Mouse (Mus musculus) liver, adult 2 months (tissue): Measurements from ENCODE around the gene Gcnt2.

ENCODE experiments used
- CTCF ChIP-seq: fragments of 200-500 bp; IDR thresholded peaks from 2 replicates; pipeline ENCODE4 v1.5.1; 2011; ENCODE audit warnings: low read depth, low read length, control low read depth
- POLR2A ChIP-seq: fragments of 200-500 bp; IDR thresholded peaks from 2 replicates; pipeline ENCODE4 v1.6.1; 2011; ENCODE audit warnings: low read length, control low read depth; ENCODE audit not compliant: insufficient read depth; ENCODE audit errors: extremely low read depth

GRCm38 (mm10) chr13:40943066-40943465 is 83.5 kb downstream of the Gcnt2 start:
- TF ChIP-seq CTCF (no peak), POLR2A (no peak)
